ENCODE assay signal across 13 mouse cellular contexts in genomic region chr7:80589054-80589746, GRCm38 (mm10). TPM values are rescaled to one million over a fixed set of nuclear protein-coding genes. Genes with fewer than 3 reads are reported as not detected.
DNase-seq lines count a peak whose midpoint lies in the region; ATAC-seq and TF ChIP-seq lines count a peak whose summit lies in the region.
"Had no signal": no experiment of that assay in that cellular context is flagged by ENCODE, and none has a peak within 500 bp of the region (broad histone marks: within the 10 kb centered on the region; RNA-seq: fewer than 3 reads in every experiment).

No protein-coding gene starts in this region.

- no peaks in the 10 kb centered on the region for H3K27me3 ChIP-seq in heart, adult 2 months (ENCODE audit: control insufficient read depth, insufficient read depth, low read length)
- H3K27me3 ChIP-seq in cerebellum, adult 2 months (ENCODE audit: control insufficient read depth, insufficient read depth, low read length): no peaks in the 10 kb centered on the region
- H3K27me3 ChIP-seq in kidney, embryonic 14.5 days (ENCODE audit: control insufficient read depth, insufficient read depth, low read length): no peaks in the 10 kb centered on the region
- H3K27me3 ChIP-seq: forebrain, embryonic 15.5 days; midbrain, embryonic 15.5 days; neural tube, embryonic 12.5 days had no signal

- TF ChIP-seq POLR2A in heart, adult 2 months (IDR thresholded peaks at IDR 0.05; ENCODE audit: insufficient read depth, low read depth, low read length): no peak
- TF ChIP-seq POLR2A in cerebellum, adult 2 months (IDR thresholded peaks at IDR 0.05; ENCODE audit: borderline replicate concordance, insufficient read depth, low read length): no peak

- H3K4me1 ChIP-seq in heart, adult 2 months (ENCODE audit: control insufficient read depth, insufficient read depth, low read length): peaks cover 14% of the 10 kb centered on the region
- peaks cover 40% of the 10 kb centered on the region for H3K4me1 ChIP-seq in cerebellum, adult 2 months (ENCODE audit: control insufficient read depth, insufficient read depth, low read length)
- peaks cover 18% of the 10 kb centered on the region for H3K4me1 ChIP-seq in kidney, embryonic 14.5 days (ENCODE audit: control insufficient read depth, insufficient read depth, low read length)

- H3K4me2 ChIP-seq in kidney, embryonic 14.5 days (replicated peaks; ENCODE audit: low read depth, low read length): no peak overlapping the region
- H3K4me2 ChIP-seq: forebrain, embryonic 15.5 days; midbrain, embryonic 15.5 days; neural tube, embryonic 12.5 days had no signal

- no peaks in the 10 kb centered on the region for H3K79me2 ChIP-seq in heart, adult 2 months (replicated peaks; ENCODE audit: control insufficient read depth, insufficient read depth, low read length)

- no peak for ATAC-seq in kidney, embryonic 14.5 days (ENCODE audit: low FRiP score, low TSS enrichment)
- ATAC-seq: forebrain, embryonic 15.5 days; midbrain, embryonic 15.5 days had no signal

- peak; percentile 53 to 61 for DNase-seq in heart, adult 2 months
- DNase-seq in heart, postnatal 25 days (ENCODE audit: low spot score): no peak
- DNase-seq in Muller cell, postnatal 12 days (ENCODE audit: inconsistent ontology term): peak; percentile 34
- peak; percentile 79 to 84 for DNase-seq in cerebellum, adult 2 months
- DNase-seq in gastrocnemius, adult 2 months: peak; percentile 89
- no peak for DNase-seq in retina, postnatal 1 day
- DNase-seq: kidney, adult 9 months; layer of hippocampus, adult 9-11 months had no signal

- H3K36me3 ChIP-seq in heart, adult 2 months (ENCODE audit: control insufficient read depth, insufficient read depth, low read length): no peaks in the 10 kb centered on the region
- H3K36me3 ChIP-seq in kidney, embryonic 14.5 days (ENCODE audit: control insufficient read depth, insufficient read depth, low read length): peaks cover 42% of the 10 kb centered on the region

- H3K27ac ChIP-seq in heart, adult 2 months: no peak overlapping the region; the same call in 1 of the 2 replicates
- H3K27ac ChIP-seq in cerebellum, adult 2 months (ENCODE audit: insufficient read depth, low read length): peak overlapping the region; percentile 45; the same call in 1 of the 2 replicates
- H3K27ac ChIP-seq in gastrocnemius, adult 2 months: peak overlapping the region; percentile 56
- H3K27ac ChIP-seq in kidney, embryonic 14.5 days (ENCODE audit: low read depth, low read length): no peak overlapping the region
- H3K27ac ChIP-seq: forebrain, embryonic 15.5 days; macrophage; midbrain, embryonic 15.5 days; neural tube, embryonic 12.5 days had no signal

- no peak overlapping the region for H3K4me3 ChIP-seq in heart, adult 2 months
- no peak overlapping the region for H3K4me3 ChIP-seq in cerebellum, adult 2 months (replicated peaks; ENCODE audit: insufficient read depth, low read depth, low read length)
- H3K4me3 ChIP-seq in gastrocnemius, adult 2 months: no peak overlapping the region
- H3K4me3 ChIP-seq in kidney, embryonic 14.5 days (ENCODE audit: low read length): no peak overlapping the region
- H3K4me3 ChIP-seq: forebrain, embryonic 15.5 days; midbrain, embryonic 15.5 days; neural tube, embryonic 12.5 days had no signal

- no peak for TF ChIP-seq EP300 in heart, adult 2 months (IDR thresholded peaks at IDR 0.05; ENCODE audit: insufficient read depth, low read depth, low read length)

- H3K9ac ChIP-seq in heart, adult 2 months (ENCODE audit: low read depth, low read length): no peak overlapping the region
- H3K9ac ChIP-seq in kidney, embryonic 14.5 days (ENCODE audit: low read depth, low read length): no peak overlapping the region
- H3K9ac ChIP-seq: forebrain, embryonic 15.5 days; midbrain, embryonic 15.5 days; neural tube, embryonic 12.5 days had no signal

- H3K9me3 ChIP-seq in kidney, embryonic 14.5 days (ENCODE audit: control insufficient read depth, low read length): no peaks in the 10 kb centered on the region
- H3K9me3 ChIP-seq: forebrain, embryonic 15.5 days; midbrain, embryonic 15.5 days; neural tube, embryonic 12.5 days had no signal

- WGBS in heart, adult 2 months: 62% methylated on average over 16 of the region's 16 CpGs
- 10% methylated on average over 16 of the region's 16 CpGs for WGBS in cerebellum, adult 2 months
- 89% methylated on average over 16 of the region's 16 CpGs for WGBS in kidney, embryonic 14.5 days

- TF ChIP-seq CTCF in heart, adult 2 months (IDR thresholded peaks at IDR 0.05): no peak
- TF ChIP-seq CTCF in cerebellum, adult 2 months (IDR thresholded peaks at IDR 0.05; ENCODE audit: borderline replicate concordance, insufficient read depth, low read depth, low read length): no peak
- TF ChIP-seq CTCF in gastrocnemius, adult 2 months (IDR thresholded peaks at IDR 0.05): no peak

- intact Hi-C loops in heart, adult 2 months (cut with DNase I): no loop called here
- intact Hi-C loops in heart, postnatal 25 days (cut with DNase I): loop anchor here (2.0 kb wide), 1 partner anchor 98 kb away; no protein-coding TSS in a partner anchor
- intact Hi-C loops in gastrocnemius, adult 2 months (cut with DNase I): no loop called here

RNA-seq across cellular contexts. Expression of gene Blm, which starts 54.3 kb away (rescaled TPM):
- total RNA-seq in heart, adult 2 months (2021): 1 to 10 TPM in 1 of 2 experiments, under 1 TPM in 1; 0.91 to 1.3 TPM
- polyA plus RNA-seq in heart, adult 2 months (2012; rRNA removed): 0.59 and 0.67 TPM in 2 replicates
- 1 to 10 TPM; 1.5 to 2.0 TPM for total RNA-seq in heart, postnatal 25 days (2021)
- 5.4 and 6.4 TPM in 2 replicates for polyA plus RNA-seq in cerebellum, adult 2 months (2012; rRNA removed)
- total RNA-seq in gastrocnemius, adult 2 months (2021): 1 to 10 TPM; 1.0 TPM
- polyA plus RNA-seq in kidney, embryonic 14.5 days (2014; fragmentation: Nextera tagmentation; extraction: Ambion mirVana): 24.1 and 34.5 TPM in 2 replicates

Comparison
In these comparisons a context has a peak if more than half of its experiments do, and no peak if none do; other contexts are left out.
1. DNase-seq: peak in heart, adult 2 months (2 of 2), Muller cell, postnatal 12 days (single experiment), cerebellum, adult 2 months (2 of 2) and gastrocnemius, adult 2 months (single experiment); none in heart, postnatal 25 days (single experiment) and retina, postnatal 1 day (single experiment).
2. H3K27ac ChIP-seq: peak in cerebellum, adult 2 months (single experiment) and gastrocnemius, adult 2 months (single experiment); none in heart, adult 2 months (single experiment) and kidney, embryonic 14.5 days (single experiment).